Mouse (Mus musculus): Measurements from ENCODE around the gene Jak1. TPM values are rescaled to one million over a fixed set of nuclear protein-coding genes. Genes with fewer than 3 reads are reported as not detected.

Gene Jak1
- polyA plus RNA-seq, 1 experiment, result 46.5 TPM

- WGBS, result 74% methylated on average over 2 of the region's 2 CpGs
- no peaks in the 10 kb centered on the region for H3K4me1 ChIP-seq (ENCODE audit: control insufficient read depth, insufficient read depth, low read length)
- H3K4me3 ChIP-seq (ENCODE audit: insufficient read depth, low read depth, low read length), result no peak overlapping the region
- H3K27ac ChIP-seq (ENCODE audit: insufficient read depth, low read depth, low read length), result no peak overlapping the region
- TF ChIP-seq CTCF (conservative IDR thresholded peaks at IDR 0.05; ENCODE audit: insufficient read depth, insufficient read length, low read depth, low read length) (no peak), POLR2A (IDR thresholded peaks at IDR 0.05; ENCODE audit: low read depth, low read length) (no peak)
- no peaks in the 10 kb centered on the region for H3K27me3 ChIP-seq (replicated peaks; ENCODE audit: control insufficient read depth, insufficient read depth, low read length)
- DNase-seq, result no peak
- H3K36me3 ChIP-seq (ENCODE audit: control insufficient read depth, insufficient read depth, low read length), result no peaks in the 10 kb centered on the region
Observed at GRCm38 (mm10) chr4:101207492-101207891, 57.6 kb downstream of the Jak1 start.

- TF ChIP-seq POLR2A (IDR thresholded peaks at IDR 0.05; ENCODE audit: low read depth, low read length), result no peak
- no peak for TF ChIP-seq CTCF (conservative IDR thresholded peaks at IDR 0.05; ENCODE audit: insufficient read depth, insufficient read length, low read depth, low read length)
- H3K36me3 ChIP-seq (ENCODE audit: control insufficient read depth, insufficient read depth, low read length), result no peaks in the 10 kb centered on the region
- 90% methylated on average over 1 of the region's 1 CpGs for WGBS
- peaks cover 4% of the 10 kb centered on the region; the same call in 1 of the 2 replicates for H3K4me1 ChIP-seq (ENCODE audit: control insufficient read depth, insufficient read depth, low read length)
- H3K27ac ChIP-seq (ENCODE audit: insufficient read depth, low read depth, low read length), result no peak overlapping the region
- H3K27me3 ChIP-seq (replicated peaks; ENCODE audit: control insufficient read depth, insufficient read depth, low read length), result no peaks in the 10 kb centered on the region
- DNase-seq, result no peak
- H3K4me3 ChIP-seq (ENCODE audit: insufficient read depth, low read depth, low read length), result no peak overlapping the region
Observed at GRCm38 (mm10) chr4:101203518-101203917, 61.6 kb downstream of the Jak1 start.

GRCm38 (mm10) chr4:101202626-101203025 lies 62.5 kb downstream of the Jak1 start:
- H3K36me3 ChIP-seq (ENCODE audit: control insufficient read depth, insufficient read depth, low read length), result no peaks in the 10 kb centered on the region
- TF ChIP-seq POLR2A (IDR thresholded peaks at IDR 0.05; ENCODE audit: low read depth, low read length) (no peak), CTCF (conservative IDR thresholded peaks at IDR 0.05; ENCODE audit: insufficient read depth, insufficient read length, low read depth, low read length) (no peak)
- H3K27ac ChIP-seq (ENCODE audit: insufficient read depth, low read depth, low read length), result no peak overlapping the region
- WGBS, result 84% methylated on average over 10 of the region's 10 CpGs
- DNase-seq, result no peak
- no peak overlapping the region for H3K4me3 ChIP-seq (ENCODE audit: insufficient read depth, low read depth, low read length)
- H3K27me3 ChIP-seq (replicated peaks; ENCODE audit: control insufficient read depth, insufficient read depth, low read length), result no peaks in the 10 kb centered on the region
- H3K4me1 ChIP-seq (ENCODE audit: control insufficient read depth, insufficient read depth, low read length), result peaks cover 8% of the 10 kb centered on the region

GRCm38 (mm10) chr4:101199433-101200081 lies 65.5 kb downstream of the Jak1 start:
- no peak for TF ChIP-seq POLR2A (IDR thresholded peaks at IDR 0.05; ENCODE audit: low read depth, low read length)
- no peak for TF ChIP-seq CTCF (conservative IDR thresholded peaks at IDR 0.05; ENCODE audit: insufficient read depth, insufficient read length, low read depth, low read length)
- Histone ChIP-seq H3K27me3 (replicated peaks; ENCODE audit: control insufficient read depth, insufficient read depth, low read length) (no peaks in the 10 kb centered on the region), H3K4me3 (ENCODE audit: insufficient read depth, low read depth, low read length) (no peak overlapping the region), H3K27ac (ENCODE audit: insufficient read depth, low read depth, low read length) (no peak overlapping the region), H3K36me3 (ENCODE audit: control insufficient read depth, insufficient read depth, low read length) (no peaks in the 10 kb centered on the region), H3K4me1 (ENCODE audit: control insufficient read depth, insufficient read depth, low read length) (peaks cover 16% of the 10 kb centered on the region)
- WGBS, result 83% methylated on average over 8 of the region's 8 CpGs
- no peak for DNase-seq

GRCm38 (mm10) chr4:101198333-101198732 lies 66.7 kb downstream of the Jak1 start:
- Histone ChIP-seq H3K36me3 (ENCODE audit: control insufficient read depth, insufficient read depth, low read length) (no peaks in the 10 kb centered on the region), H3K4me3 (ENCODE audit: insufficient read depth, low read depth, low read length) (no peak overlapping the region), H3K27me3 (replicated peaks; ENCODE audit: control insufficient read depth, insufficient read depth, low read length) (no peaks in the 10 kb centered on the region), H3K4me1 (ENCODE audit: control insufficient read depth, insufficient read depth, low read length) (peaks cover 16% of the 10 kb centered on the region), H3K27ac (ENCODE audit: insufficient read depth, low read depth, low read length) (no peak overlapping the region)
- WGBS, result 21% methylated on average over 2 of the region's 2 CpGs
- DNase-seq, result peak; percentile 87
- TF ChIP-seq POLR2A (IDR thresholded peaks at IDR 0.05; ENCODE audit: low read depth, low read length), result no peak
- peak; percentile 70 for TF ChIP-seq CTCF (conservative IDR thresholded peaks at IDR 0.05; ENCODE audit: insufficient read depth, insufficient read length, low read depth, low read length)

GRCm38 (mm10) chr4:101197421-101198170 lies 67.5 kb downstream of the Jak1 start:
- 61% methylated on average over 9 of the region's 9 CpGs for WGBS
- Histone ChIP-seq H3K4me3 (ENCODE audit: insufficient read depth, low read depth, low read length) (no peak overlapping the region), H3K27ac (ENCODE audit: insufficient read depth, low read depth, low read length) (no peak overlapping the region), H3K4me1 (ENCODE audit: control insufficient read depth, insufficient read depth, low read length) (peaks cover 18% of the 10 kb centered on the region), H3K36me3 (ENCODE audit: control insufficient read depth, insufficient read depth, low read length) (no peaks in the 10 kb centered on the region), H3K27me3 (replicated peaks; ENCODE audit: control insufficient read depth, insufficient read depth, low read length) (no peaks in the 10 kb centered on the region)
- DNase-seq, result no peak
- no peak for TF ChIP-seq POLR2A (IDR thresholded peaks at IDR 0.05; ENCODE audit: low read depth, low read length)
- TF ChIP-seq CTCF (conservative IDR thresholded peaks at IDR 0.05; ENCODE audit: insufficient read depth, insufficient read length, low read depth, low read length), result no peak

- Histone ChIP-seq H3K4me1 (ENCODE audit: control insufficient read depth, insufficient read depth, low read length) (peaks cover 22% of the 10 kb centered on the region), H3K27ac (ENCODE audit: insufficient read depth, low read depth, low read length) (no peak overlapping the region), H3K36me3 (ENCODE audit: control insufficient read depth, insufficient read depth, low read length) (no peaks in the 10 kb centered on the region; the same call in 1 of the 2 replicates), H3K4me3 (ENCODE audit: insufficient read depth, low read depth, low read length) (no peak overlapping the region), H3K27me3 (replicated peaks; ENCODE audit: control insufficient read depth, insufficient read depth, low read length) (no peaks in the 10 kb centered on the region)
- WGBS, result 64% methylated on average over 2 of the region's 2 CpGs
- TF ChIP-seq CTCF (conservative IDR thresholded peaks at IDR 0.05; ENCODE audit: insufficient read depth, insufficient read length, low read depth, low read length) (no peak), POLR2A (IDR thresholded peaks at IDR 0.05; ENCODE audit: low read depth, low read length) (no peak)
- no peak for DNase-seq
Observed at GRCm38 (mm10) chr4:101196407-101196806, 68.7 kb downstream of the Jak1 start.

Data from kidney, adult 2 months (tissue).